Mouse (Mus musculus) layer of hippocampus, postnatal 36 days (tissue): Measurements from ENCODE around the gene Pi4k2a. TPM values are rescaled to one million over a fixed set of nuclear protein-coding genes. Genes with fewer than 3 reads are reported as not detected.
"Not testable (repeated sequence)": the region's sequence is repeated elsewhere in the genome, so short reads cannot be mapped to it uniquely, and the experiment has no call there.

Source experiments
- DNase-seq, 2 experiments: peaks; one replicate each; pipeline ENCODE4 v3.0.0; 2022
- total RNA-seq, 2 experiments: library from RNA; stranded (reverse); gene quantifications; 2 replicates each; pipeline ENCODE4 v1.2.3; 2021

The Pi4k2a gene
- total RNA-seq, 2 experiments from 2014 or later: 60.3 to 69.8 TPM

GRCm38 (mm10) chr19:42080469-42080868 lies 9.8 kb upstream of the Pi4k2a start:
- DNase-seq: no peak

DNA sequence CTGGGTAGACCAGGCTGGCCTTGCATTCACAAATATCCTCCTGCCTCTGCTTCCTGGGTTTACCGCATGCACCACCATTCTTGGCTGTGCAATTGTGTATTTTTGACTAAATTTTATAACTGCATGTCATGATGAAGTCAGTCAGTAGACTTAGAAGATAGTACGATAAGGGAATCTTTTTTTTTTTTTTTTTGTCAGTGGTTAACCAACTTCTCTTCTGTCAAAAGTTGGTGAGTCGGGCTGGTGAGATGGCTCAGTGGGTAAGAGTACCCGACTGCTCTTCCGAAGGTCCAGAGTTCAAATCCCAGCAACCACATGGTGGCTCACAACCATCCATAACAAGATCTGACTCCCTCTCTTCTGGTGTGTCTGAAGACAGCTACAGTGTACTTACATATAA lies 8.7 kb upstream of the Pi4k2a start:
- DNase-seq: not testable (repeated sequence)

DNA sequence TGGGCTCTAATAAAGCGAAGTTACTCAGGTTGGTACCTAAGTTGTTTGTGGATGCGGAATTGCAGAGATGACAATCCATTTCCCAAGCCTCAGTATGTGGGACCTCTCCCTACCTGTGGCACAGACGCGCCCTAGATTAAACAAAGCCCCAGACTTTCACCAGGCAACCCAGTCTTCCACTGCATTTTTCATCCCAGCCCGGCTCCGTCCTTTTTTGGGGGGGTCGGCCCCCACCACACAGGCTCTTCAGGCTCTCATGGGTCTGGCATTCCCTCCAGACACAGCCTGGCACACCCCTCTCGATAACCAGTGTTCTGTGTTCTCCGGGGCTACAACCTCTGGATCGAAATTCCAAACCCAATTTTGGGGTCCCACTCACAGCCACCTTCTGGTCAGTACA lies 4.6 kb upstream of the Pi4k2a start:
- DNase-seq: no peak

- peak; percentile 92 to 93 for DNase-seq
Observed at GRCm38 (mm10) chr19:42086166-42086565, 4.1 kb upstream of the Pi4k2a start, which contains the start of gene Morn4. Morn4 (minus strand) TSS chr19:42086357.

DNA sequence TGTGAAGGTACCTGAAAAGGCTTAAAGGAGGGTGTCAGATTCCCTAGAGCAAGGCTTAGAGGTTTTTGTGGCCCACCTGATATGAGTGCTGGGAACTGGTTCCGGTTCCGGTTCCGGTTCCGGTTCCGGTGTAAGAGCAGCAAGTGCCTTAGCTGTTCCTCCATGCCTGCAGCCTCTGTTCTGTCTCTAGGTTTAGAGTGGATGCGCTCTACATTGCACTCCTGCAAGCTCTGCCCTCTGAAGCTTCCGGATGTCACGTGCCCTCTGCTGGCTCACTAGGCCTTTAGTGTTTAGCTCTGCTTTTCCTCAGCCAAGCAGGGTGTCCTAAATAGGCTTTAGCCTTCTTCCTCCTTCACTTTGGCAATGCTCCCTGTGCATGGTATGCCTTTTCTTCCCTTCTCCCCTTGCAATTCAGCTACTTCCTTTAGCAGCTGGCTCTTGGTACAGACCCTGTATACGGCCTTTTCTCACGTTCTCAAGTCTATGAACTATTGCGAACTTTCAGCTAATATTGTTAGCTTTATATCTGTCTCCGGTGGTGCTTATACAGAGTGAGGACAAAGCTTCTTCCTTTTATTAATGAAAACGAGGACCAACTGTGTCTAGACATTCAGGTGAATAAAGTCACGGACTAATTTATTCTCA lies 1.0 kb upstream of the Pi4k2a start:
- peak; percentile 36 to 49 for DNase-seq

GRCm38 (mm10) chr19:42090637-42091141 lies 419 bp downstream of the Pi4k2a start:
- no peak for DNase-seq

DNA sequence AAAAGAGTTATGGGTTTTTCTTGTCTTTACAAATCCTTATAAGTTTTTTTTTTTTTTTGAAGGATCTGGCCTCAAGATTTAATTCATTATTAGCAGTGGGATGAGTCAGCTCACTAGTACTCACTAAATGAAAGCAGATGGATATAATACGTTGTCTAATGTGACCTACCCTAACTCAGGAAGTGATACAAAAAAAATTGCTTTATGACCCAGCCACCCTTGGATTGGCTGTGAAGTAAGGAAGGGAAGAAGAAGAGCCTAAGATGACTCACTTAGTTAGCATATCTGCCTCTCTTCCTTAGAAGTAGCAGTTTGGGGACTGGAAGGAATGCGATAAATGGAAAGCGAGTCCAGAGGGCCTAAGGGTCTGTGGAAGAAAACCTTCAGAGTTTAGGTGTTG lies 9.1 kb downstream of the Pi4k2a start:
- DNase-seq: no peak

DNA sequence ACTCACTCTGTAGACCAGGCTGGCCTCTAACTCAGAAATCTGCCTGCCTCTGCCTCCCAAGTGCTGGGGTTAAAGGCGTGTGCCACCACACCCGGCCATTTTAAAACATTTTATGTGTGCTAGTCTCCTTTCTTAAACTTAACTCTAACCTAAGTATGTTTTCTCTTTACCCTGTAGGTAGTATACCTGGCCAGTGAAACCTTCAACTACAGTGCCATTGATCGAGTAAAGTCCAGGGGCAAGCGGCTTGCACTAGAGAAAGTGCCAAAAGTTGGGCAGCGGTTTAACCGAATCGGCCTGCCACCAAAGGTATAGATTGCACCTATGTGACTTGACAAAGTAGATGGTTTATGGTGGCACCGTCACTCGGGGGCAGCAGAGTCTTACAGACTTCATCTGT lies 14.4 kb downstream of the Pi4k2a start:
- no peak for DNase-seq

GRCm38 (mm10) chr19:42115783-42116335 lies 25.6 kb downstream of the Pi4k2a start:
- no peak for DNase-seq

GRCm38 (mm10) chr19:42118142-42118541 lies 27.9 kb downstream of the Pi4k2a start:
- DNase-seq: no peak

- DNase-seq: no peak
Observed at GRCm38 (mm10) chr19:42118596-42118995, 28.3 kb downstream of the Pi4k2a start.

DNA sequence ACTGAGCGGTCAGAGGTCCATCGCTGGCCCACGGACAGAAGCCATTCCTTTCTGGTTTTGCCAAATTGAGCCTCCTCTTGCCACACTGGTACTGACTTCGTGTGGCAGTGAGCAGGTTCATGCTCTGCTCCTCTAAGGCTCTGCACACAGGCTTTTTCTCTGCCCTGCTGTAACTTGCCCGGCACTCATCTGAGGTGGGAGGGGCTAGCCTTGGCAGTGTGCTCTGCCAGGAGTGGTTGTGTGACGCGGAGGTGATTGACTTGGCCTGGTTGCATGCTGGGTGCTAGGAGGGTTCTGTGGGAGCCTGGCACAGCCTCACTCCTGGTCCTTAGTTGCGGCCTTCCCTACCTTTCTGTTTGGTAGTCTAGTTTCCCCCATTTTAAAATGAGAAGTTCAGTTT lies 30.2 kb downstream of the Pi4k2a start:
- DNase-seq: no peak

GRCm38 (mm10) chr19:42124684-42125083 lies 34.4 kb downstream of the Pi4k2a start:
- no peak for DNase-seq

GRCm38 (mm10) chr19:42125501-42126218 lies 35.4 kb downstream of the Pi4k2a start:
- no peak for DNase-seq

DNA sequence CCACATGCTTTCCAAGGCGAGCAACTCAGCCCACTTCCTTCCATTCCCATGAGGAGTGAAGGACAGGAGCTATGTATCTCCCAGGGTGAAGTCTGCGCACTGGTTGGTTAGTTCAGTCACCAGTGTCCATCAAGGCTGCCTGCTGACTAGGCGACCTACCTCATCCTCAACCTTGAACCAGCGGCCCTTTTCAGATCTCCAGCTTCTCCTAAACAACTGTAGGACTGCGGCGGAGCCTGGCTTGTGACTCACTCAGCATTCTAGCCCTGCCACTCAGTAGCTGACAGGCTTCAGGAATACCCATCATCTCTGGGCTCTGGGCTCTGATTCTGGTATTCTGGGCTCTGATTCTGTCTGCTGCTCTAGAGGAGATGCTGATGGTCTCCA lies 35.9 kb downstream of the Pi4k2a start:
- DNase-seq: no peak

DNA sequence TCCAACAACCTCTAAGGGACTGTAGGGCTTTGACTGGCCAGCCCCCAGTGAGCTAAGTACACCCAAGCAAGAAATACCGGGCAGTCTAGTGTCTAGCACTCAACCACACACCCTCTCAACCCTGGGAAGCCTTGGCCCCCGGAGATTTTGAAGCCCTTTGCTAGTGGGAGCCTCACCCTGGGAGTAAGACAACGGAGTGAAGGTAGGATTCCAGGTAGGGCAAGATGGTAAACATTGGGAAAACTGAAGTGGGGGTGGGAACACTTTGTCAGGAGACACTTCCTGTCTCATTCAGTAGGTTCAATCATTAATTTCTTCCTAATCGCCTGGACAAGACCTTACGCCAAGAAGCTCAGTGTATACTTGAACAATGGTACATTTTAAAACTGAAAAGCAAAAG lies 36.8 kb downstream of the Pi4k2a start:
- DNase-seq: no peak

DNA sequence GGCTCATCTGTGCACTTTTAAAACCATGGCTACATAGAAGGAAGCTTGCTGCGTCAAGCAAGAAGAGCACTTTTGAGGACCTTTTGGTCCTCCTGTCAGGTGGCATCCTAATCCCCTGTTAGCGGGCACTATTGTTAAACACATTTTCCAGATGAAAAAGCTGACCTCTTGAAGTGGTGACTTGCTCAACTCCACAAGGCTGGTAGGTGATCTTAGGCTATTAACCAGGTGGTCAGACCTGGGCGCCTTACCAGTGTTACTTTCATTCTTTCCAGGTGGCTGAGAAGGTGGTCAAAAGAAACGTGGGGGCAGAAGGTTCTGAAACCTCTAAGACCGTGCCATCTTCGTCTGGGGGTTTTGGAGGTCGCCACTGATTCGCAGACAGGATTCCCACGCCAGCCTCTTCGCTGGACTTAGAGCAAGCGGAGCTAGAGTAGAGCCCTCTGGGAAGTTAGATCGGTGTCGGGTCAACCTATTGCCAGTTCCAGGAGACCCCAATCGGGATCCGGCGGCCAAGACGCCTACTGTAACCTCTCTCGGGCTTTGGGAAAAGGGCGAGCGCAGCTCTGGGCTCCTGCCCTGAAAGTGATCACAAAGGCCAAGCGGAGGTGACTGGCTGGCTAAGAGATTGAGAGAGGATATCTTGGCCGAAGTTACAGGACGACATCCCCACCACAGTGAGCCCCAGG lies 37.9 kb downstream of the Pi4k2a start:
- DNase-seq: no peak

DNA sequence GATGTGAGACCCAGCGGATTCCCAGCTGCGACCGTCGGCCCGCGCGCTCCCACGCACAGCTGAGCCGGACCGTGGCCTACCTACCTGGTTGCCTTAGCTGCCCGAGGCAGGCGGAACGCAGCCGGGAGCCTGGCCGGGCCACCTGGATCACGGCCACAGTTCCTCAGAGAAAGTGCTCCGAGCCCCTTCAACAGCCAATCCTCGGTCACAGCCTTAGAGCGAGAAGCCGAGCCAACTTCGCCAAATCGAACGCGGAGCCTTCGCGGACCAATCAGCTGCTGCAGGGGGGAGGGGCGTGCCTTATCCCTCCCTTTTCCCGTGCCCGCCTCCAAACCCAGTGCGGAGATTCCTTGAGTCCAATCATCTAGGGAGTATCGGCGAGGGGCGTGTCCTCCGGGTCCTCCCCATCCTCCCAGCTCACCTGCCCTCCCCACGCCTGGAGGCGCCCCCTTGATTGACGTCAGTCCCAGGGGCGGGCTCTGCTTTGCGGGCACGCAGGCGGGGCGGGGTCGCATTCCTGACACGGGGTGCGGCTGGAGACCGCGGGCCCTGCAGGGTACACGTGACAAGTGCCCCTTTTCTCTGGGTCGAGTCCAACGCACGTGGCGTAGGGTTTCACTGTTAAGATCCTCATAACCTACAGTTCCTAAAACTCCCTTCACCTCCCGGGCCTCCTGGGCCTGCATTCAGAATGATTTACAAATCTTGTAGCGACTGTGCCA lies 38.7 kb downstream of the Pi4k2a start, which contains the start of gene Avpi1:
TSS of gene Avpi1 (minus strand) at position 273 of the 722 bp plus-strand sequence.
- peak; percentile 96 to 97 for DNase-seq

- no peak for DNase-seq
Observed at GRCm38 (mm10) chr19:42129509-42130293, 39.4 kb downstream of the Pi4k2a start.

DNA sequence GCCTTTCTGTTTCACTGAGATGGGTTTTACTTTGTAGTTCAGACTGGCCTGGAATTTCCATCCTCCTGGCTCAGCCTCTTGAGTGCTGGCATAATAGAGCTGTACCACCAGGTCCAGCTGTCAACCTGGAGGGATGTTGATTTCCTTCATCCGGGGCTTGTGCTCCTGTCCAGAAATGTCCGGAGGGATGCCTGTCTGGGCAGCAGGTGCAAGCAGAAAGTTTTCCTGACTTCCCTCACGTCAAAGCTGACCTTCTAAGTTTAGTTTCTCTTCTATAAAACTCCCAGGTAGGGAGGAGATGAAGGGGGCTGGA lies 40.0 kb downstream of the Pi4k2a start:
- DNase-seq: no peak

- no peak for DNase-seq
Observed at GRCm38 (mm10) chr19:42131101-42131500, 40.8 kb downstream of the Pi4k2a start.

- DNase-seq: no peak
Observed at GRCm38 (mm10) chr19:42135070-42135469, 44.8 kb downstream of the Pi4k2a start.
